Mouse (Mus musculus) small intestine, adult 2 months (tissue): ENCODE data around the gene Cacna1g.

ENCODE experiments used
- CTCF ChIP-seq: fragments of 200-500 bp; IDR thresholded peaks from 2 replicates; pipeline ENCODE4 v1.5.1; 2012; ENCODE audit warnings: low read depth, mild to moderate bottlenecking, control low read depth, inconsistent platforms, low read length, moderate library complexity, mixed read lengths; ENCODE audit not compliant: insufficient replicate concordance, insufficient read length; ENCODE audit errors: extremely low read depth
- POLR2A ChIP-seq: fragments of 200-500 bp; IDR thresholded peaks from 2 replicates; pipeline ENCODE4 v1.6.1; 2012; ENCODE audit warnings: low read depth, mild to moderate bottlenecking, control low read depth, inconsistent platforms, low read length, moderate library complexity

DNA sequence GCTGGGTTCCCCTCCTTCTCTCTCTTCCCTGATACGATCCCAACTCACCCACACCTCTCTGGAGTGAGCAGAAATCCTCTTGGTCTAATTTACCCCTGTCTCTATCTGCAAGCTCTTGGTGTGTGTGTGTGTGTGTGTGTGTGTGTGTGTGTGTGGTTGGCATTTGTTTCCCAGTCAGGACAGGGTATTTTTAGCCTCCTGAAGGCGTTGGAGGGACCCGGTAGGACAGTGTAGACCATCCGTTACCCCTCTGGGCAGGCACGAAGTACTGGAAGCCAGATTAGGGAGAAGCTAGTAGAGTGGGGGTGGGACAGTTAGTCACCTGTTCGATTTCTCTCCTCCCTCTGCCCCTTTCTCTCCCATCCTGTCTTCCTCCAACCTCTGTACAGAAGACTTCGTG, 79.9 kb downstream of the Cacna1g start:
- TF ChIP-seq POLR2A (no peak), CTCF (no peak)
